Mouse (Mus musculus): ENCODE measurements around the gene Lamb2. TPM values are rescaled to one million over a fixed set of nuclear protein-coding genes. Genes with fewer than 3 reads are reported as not detected.

The Lamb2 gene
- polyA plus RNA-seq, 1 experiment: 40.5 TPM

- H3K27ac ChIP-seq (ENCODE audit: insufficient read depth, low read length): no peak overlapping the region
- WGBS: 84% methylated on average over 5 of the region's 5 CpGs
These were observed 10.1 kb upstream of the Lamb2 start for GRCm38 (mm10) chr9:108469430-108469829.

GRCm38 (mm10) chr9:108469845-108470244, 9.7 kb upstream of the Lamb2 start:
- WGBS: 75% methylated on average over 4 of the region's 4 CpGs

More at GRCm38 (mm10) chr9:108469430-108469829, 10.1 kb upstream of the Lamb2 start:
- H3K36me3 ChIP-seq (ENCODE audit: control insufficient read depth, insufficient read depth, low read length): peaks cover 5% of the 10 kb centered on the region; the same call in 1 of the 2 replicates
- H3K4me3 ChIP-seq (ENCODE audit: extremely low read depth, insufficient read depth, insufficient read length): no peak overlapping the region
- no peak for DNase-seq (ENCODE audit: low read depth in 1 of 2, low spot score in 2 of 2)
- no peaks in the 10 kb centered on the region for H3K27me3 ChIP-seq (ENCODE audit: control insufficient read depth, insufficient read depth, low read length)
- no peak for TF ChIP-seq CTCF (IDR thresholded peaks at IDR 0.05; ENCODE audit: extremely low read depth, insufficient read depth, insufficient read length, insufficient replicate concordance)
- TF ChIP-seq POLR2A (IDR thresholded peaks at IDR 0.05; ENCODE audit: low read depth, low read length): no peak
- no peaks in the 10 kb centered on the region for H3K4me1 ChIP-seq (ENCODE audit: control insufficient read depth, insufficient read depth, insufficient read length)

DNA sequence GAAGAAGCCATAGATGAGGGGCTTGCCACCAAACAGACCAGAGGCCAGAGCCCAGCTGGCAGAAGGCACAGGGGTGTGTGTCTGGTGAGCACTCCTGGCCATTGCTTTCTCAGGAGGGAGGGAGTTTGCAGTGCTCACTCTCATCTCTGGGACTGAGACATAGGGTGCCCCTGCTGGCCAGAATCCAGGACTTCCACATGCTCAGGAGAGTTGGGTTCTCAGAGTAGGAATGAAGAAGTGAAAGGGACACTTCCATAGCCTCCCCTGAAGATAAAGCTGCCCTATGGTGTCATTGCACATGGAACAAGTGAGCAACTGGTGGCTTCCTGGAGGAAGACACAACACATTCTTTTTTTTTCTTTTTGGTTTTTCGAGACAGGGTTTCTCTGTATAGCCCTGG, 5.0 kb upstream of the Lamb2 start:
- WGBS: 27% methylated on average over 1 of the region's 1 CpGs
- no peaks in the 10 kb centered on the region for H3K27me3 ChIP-seq (ENCODE audit: control insufficient read depth, insufficient read depth, low read length)
- no peaks in the 10 kb centered on the region for H3K36me3 ChIP-seq (ENCODE audit: control insufficient read depth, insufficient read depth, low read length)
- H3K27ac ChIP-seq (ENCODE audit: insufficient read depth, low read length): no peak overlapping the region
- no peak overlapping the region for H3K4me3 ChIP-seq (ENCODE audit: extremely low read depth, insufficient read depth, insufficient read length)
- H3K4me1 ChIP-seq (ENCODE audit: control insufficient read depth, insufficient read depth, insufficient read length): no peaks in the 10 kb centered on the region
- TF ChIP-seq POLR2A (IDR thresholded peaks at IDR 0.05; ENCODE audit: low read depth, low read length) (no peak), CTCF (IDR thresholded peaks at IDR 0.05; ENCODE audit: extremely low read depth, insufficient read depth, insufficient read length, insufficient replicate concordance) (no peak)
- no peak for DNase-seq (ENCODE audit: low read depth in 1 of 2, low spot score in 2 of 2)

More at GRCm38 (mm10) chr9:108469845-108470244, 9.7 kb upstream of the Lamb2 start:
- Histone ChIP-seq H3K4me1 (ENCODE audit: control insufficient read depth, insufficient read depth, insufficient read length) (no peaks in the 10 kb centered on the region), H3K27me3 (ENCODE audit: control insufficient read depth, insufficient read depth, low read length) (no peaks in the 10 kb centered on the region), H3K27ac (ENCODE audit: insufficient read depth, low read length) (0 out of 2 replicates have a peak overlapping the region, but pooled peaks have one; percentile 32), H3K36me3 (ENCODE audit: control insufficient read depth, insufficient read depth, low read length) (peaks cover 4% of the 10 kb centered on the region; the same call in 1 of the 2 replicates), H3K4me3 (ENCODE audit: extremely low read depth, insufficient read depth, insufficient read length) (no peak overlapping the region)
- no peak for TF ChIP-seq CTCF (IDR thresholded peaks at IDR 0.05; ENCODE audit: extremely low read depth, insufficient read depth, insufficient read length, insufficient replicate concordance)
- DNase-seq (ENCODE audit: low read depth in 1 of 2, low spot score in 2 of 2): no peak

DNA sequence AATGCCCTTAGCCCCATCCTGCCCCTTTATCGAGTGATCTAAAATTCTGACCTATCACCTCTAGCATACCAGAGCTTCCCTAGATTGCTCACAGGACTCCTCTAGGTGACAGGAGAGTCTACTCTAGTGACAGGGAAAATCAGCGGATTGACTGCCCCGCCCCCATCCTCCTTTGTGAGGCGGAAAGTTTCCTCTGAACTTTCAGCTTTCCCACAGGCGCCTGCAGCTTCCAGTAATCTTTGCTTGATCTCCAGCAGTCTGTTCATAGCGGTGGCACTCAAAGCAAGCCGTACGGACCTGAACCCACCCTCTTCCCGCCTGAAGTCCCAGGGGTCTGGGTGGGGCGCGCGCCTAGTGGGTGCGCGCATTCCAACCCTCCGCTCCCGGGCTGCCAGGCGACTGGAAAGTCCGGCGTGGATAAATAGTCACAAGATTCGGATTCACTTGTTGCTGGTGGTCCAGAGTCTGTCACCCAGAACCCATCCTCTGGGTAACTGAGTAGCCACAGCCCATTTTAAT, 839 bp upstream of the Lamb2 start:
- TF ChIP-seq POLR2A (IDR thresholded peaks at IDR 0.05; ENCODE audit: low read depth, low read length) (no peak), CTCF (IDR thresholded peaks at IDR 0.05; ENCODE audit: extremely low read depth, insufficient read depth, insufficient read length, insufficient replicate concordance) (no peak)
- WGBS: 5% methylated on average over 20 of the region's 20 CpGs
- no peaks in the 10 kb centered on the region for H3K4me1 ChIP-seq (ENCODE audit: control insufficient read depth, insufficient read depth, insufficient read length)
- H3K36me3 ChIP-seq (ENCODE audit: control insufficient read depth, insufficient read depth, low read length): no peaks in the 10 kb centered on the region
- H3K27ac ChIP-seq (ENCODE audit: insufficient read depth, low read length): peak overlapping the region; percentile 20; the same call in 1 of the 2 replicates
- H3K27me3 ChIP-seq (ENCODE audit: control insufficient read depth, insufficient read depth, low read length): no peaks in the 10 kb centered on the region
- H3K4me3 ChIP-seq (ENCODE audit: extremely low read depth, insufficient read depth, insufficient read length): peak overlapping the region; percentile 39; the same call in 1 of the 2 replicates
- no peak for DNase-seq (ENCODE audit: low read depth in 1 of 2, low spot score in 2 of 2)

- Histone ChIP-seq H3K36me3 (ENCODE audit: control insufficient read depth, insufficient read depth, low read length) (no peaks in the 10 kb centered on the region), H3K27ac (ENCODE audit: insufficient read depth, low read length) (no peak overlapping the region), H3K27me3 (ENCODE audit: control insufficient read depth, insufficient read depth, low read length) (no peaks in the 10 kb centered on the region), H3K4me3 (ENCODE audit: extremely low read depth, insufficient read depth, insufficient read length) (no peak overlapping the region), H3K4me1 (ENCODE audit: control insufficient read depth, insufficient read depth, insufficient read length) (no peaks in the 10 kb centered on the region)
- 52% methylated on average over 11 of the region's 11 CpGs for WGBS
- DNase-seq (ENCODE audit: low read depth in 1 of 2, low spot score in 2 of 2): no peak
- TF ChIP-seq CTCF (IDR thresholded peaks at IDR 0.05; ENCODE audit: extremely low read depth, insufficient read depth, insufficient read length, insufficient replicate concordance) (no peak), POLR2A (IDR thresholded peaks at IDR 0.05; ENCODE audit: low read depth, low read length) (no peak)
These were observed 295 bp upstream of the Lamb2 start for GRCm38 (mm10) chr9:108479241-108479640.

- TF ChIP-seq CTCF (IDR thresholded peaks at IDR 0.05; ENCODE audit: extremely low read depth, insufficient read depth, insufficient read length, insufficient replicate concordance): no peak
- no peak for TF ChIP-seq POLR2A (IDR thresholded peaks at IDR 0.05; ENCODE audit: low read depth, low read length)
- DNase-seq (ENCODE audit: low read depth in 1 of 2, low spot score in 2 of 2): no peak
- no peak overlapping the region for H3K27ac ChIP-seq (ENCODE audit: insufficient read depth, low read length)
- H3K27me3 ChIP-seq (ENCODE audit: control insufficient read depth, insufficient read depth, low read length): no peaks in the 10 kb centered on the region
- no peaks in the 10 kb centered on the region for H3K4me1 ChIP-seq (ENCODE audit: control insufficient read depth, insufficient read depth, insufficient read length)
- whole genome bisulfite sequencing: 93% methylated on average over 28 of the region's 28 CpGs
- H3K4me3 ChIP-seq (ENCODE audit: extremely low read depth, insufficient read depth, insufficient read length): no peak overlapping the region
- no peaks in the 10 kb centered on the region for H3K36me3 ChIP-seq (ENCODE audit: control insufficient read depth, insufficient read depth, low read length)
These were observed 1.4 kb downstream of the Lamb2 start for GRCm38 (mm10) chr9:108480813-108481519.

Data from spleen, adult 2 months (tissue).